Mouse (Mus musculus): Measurements from ENCODE around the gene St3gal2.

GRCm38 (mm10) chr8:110932444-110932843, 12.7 kb downstream of the St3gal2 start:
- TF ChIP-seq POLR2A (IDR thresholded peaks at IDR 0.05; ENCODE audit: insufficient read length, low read depth) (no peak), MYOD1 (IDR thresholded peaks at IDR 0.05; ENCODE audit: control insufficient read depth in 1 of 3, insufficient read length in 2 of 3, low read depth in 2 of 3) (peak; percentile 92 to 95 (median 94)), TCF12 (IDR thresholded peaks at IDR 0.05; ENCODE audit: insufficient read depth, poor library complexity, severe bottlenecking) (peak; percentile 12), MAX (IDR thresholded peaks at IDR 0.05; ENCODE audit: low read depth) (no peak), MYOG (IDR thresholded peaks at IDR 0.05; ENCODE audit: control insufficient read depth in 1 of 3, insufficient read depth in 1 of 3, insufficient read length in 2 of 3, low read depth in 2 of 3) (peak in 1 of 3 experiments; percentile 13), E2F4 (IDR thresholded peaks at IDR 0.05; ENCODE audit: insufficient read depth) (no peak), CEBPB (IDR thresholded peaks at IDR 0.05; ENCODE audit: insufficient read depth, poor library complexity, severe bottlenecking) (no peak)

Measured in myocyte (in vitro differentiated cells).